Mouse (Mus musculus) intestine, embryonic 16.5 days (tissue): ENCODE measurements at regions not wholly inside any gene's neighbourhood (a gene's known extent, or its start where the extent isn't known, plus 50 kb on each side); places are given as distances from the start of the nearest gene placed in this dataset.
A peak's percentile ranks its signal among the peaks of the same experiment; 100 is the strongest.

Source experiments
- ATAC-seq: fragments of 200-750 bp; cut with Nextera tagmentation; 2 replicates; pipeline ENCODE4 v1.8.0; 2017; ENCODE audit warnings: moderate TSS enrichment, moderate library complexity
- H3K27ac ChIP-seq: fragments of 300-500 bp; sonication (generic); 2 replicates; pipeline ENCODE4 v1.5.1; 2014; ENCODE audit warnings: mild to moderate bottlenecking, low read length
- H3K27me3 ChIP-seq: fragments of 300-500 bp; sonication (generic); replicated peaks from 2 replicates; pipeline ENCODE4 v1.6.1; 2014; ENCODE audit warnings: low read length, control low read depth, mixed read lengths; ENCODE audit not compliant: control insufficient read depth, insufficient read depth
- H3K36me3 ChIP-seq: fragments of 300-500 bp; sonication (generic); 2 replicates; pipeline ENCODE4 v1.6.1; 2014; ENCODE audit warnings: low read length, control low read depth; ENCODE audit not compliant: control insufficient read depth, insufficient read depth
- H3K4me1 ChIP-seq: fragments of 300-500 bp; sonication (generic); 2 replicates; pipeline ENCODE4 v1.6.1; 2014; ENCODE audit warnings: low read length, control low read depth, mixed read lengths; ENCODE audit not compliant: control insufficient read depth, insufficient read depth
- H3K4me2 ChIP-seq: fragments of 300-500 bp; sonication (generic); 2 replicates; pipeline ENCODE4 v1.6.1; 2014; ENCODE audit warnings: low read depth, low read length, control low read depth
- H3K4me3 ChIP-seq: fragments of 300-500 bp; sonication (generic); 2 replicates; pipeline ENCODE4 v1.5.1; 2014; ENCODE audit warnings: mild to moderate bottlenecking, low read length
- H3K9ac ChIP-seq: fragments of 300-500 bp; sonication (generic); 2 replicates; pipeline ENCODE4 v1.6.1; 2014; ENCODE audit warnings: low read depth, low read length
- H3K9me3 ChIP-seq: fragments of 300-500 bp; sonication (generic); 2 replicates; pipeline ENCODE4 v1.6.1; 2016; ENCODE audit warnings: low read length, control low read depth; ENCODE audit not compliant: control insufficient read depth
- WGBS: fragments of 180-500 bp; shearing (Covaris S2); extraction: QIAGEN DNeasy Blood & Tissue Kit; methylation state at CpG from one replicate; pipeline ENCODE4 v1.1.7; 2014; 5-methylcytosine and 5-hydroxymethylcytosine counted together

DNA sequence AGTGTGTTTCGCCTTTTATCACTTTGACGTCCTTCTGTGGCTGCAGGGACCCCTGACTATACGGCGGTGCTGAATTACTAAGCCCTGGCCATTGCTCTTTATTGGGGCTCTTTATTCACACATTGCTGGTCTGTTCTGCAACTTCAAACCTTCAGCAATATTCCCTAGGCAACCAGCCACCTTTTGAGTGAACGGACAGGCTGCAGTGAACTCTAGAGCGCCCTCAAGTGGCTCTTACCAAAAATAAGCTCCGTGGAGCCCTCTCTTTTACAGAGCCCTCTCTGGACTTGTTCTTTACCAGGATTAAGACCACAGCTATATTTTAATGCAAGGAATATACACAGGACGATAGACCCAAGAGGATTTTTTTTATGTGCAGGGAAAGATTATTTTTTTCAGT, 191.8 kb upstream of the Tenm3 start:
- Histone ChIP-seq H3K4me2 (no peak overlapping the region), H3K4me3 (no peak overlapping the region), H3K27ac (no peak overlapping the region), H3K4me1 (no peaks in the 10 kb centered on the region), H3K36me3 (no peaks in the 10 kb centered on the region), H3K27me3 (no peaks in the 10 kb centered on the region), H3K9ac (no peak overlapping the region), H3K9me3 (no peaks in the 10 kb centered on the region)
- ATAC-seq = no peak
- WGBS = 40% methylated on average over 8 of the region's 8 CpGs

DNA sequence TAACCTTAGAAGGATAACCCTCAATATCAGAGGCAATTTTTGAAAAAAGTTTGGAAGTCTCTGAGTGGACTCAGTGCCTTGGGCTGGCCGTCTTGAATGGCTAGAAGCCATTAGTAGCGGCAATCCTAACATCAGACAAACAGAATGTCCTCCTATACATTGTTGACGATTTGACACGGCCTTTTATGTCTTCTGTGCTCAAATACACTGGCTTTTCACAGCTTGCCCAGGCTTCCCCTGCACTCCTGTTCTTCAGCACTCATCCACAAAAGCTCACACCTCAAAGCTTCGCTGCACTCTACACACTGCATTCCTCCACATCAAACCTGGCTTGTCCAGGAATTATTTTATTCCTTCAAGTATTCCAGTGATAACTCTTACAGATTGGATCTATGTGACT, 186.5 kb upstream of the Tenm3 start:
- H3K9ac ChIP-seq = no peak overlapping the region
- no peaks in the 10 kb centered on the region for H3K4me1 ChIP-seq
- no peaks in the 10 kb centered on the region for H3K9me3 ChIP-seq
- no peak overlapping the region for H3K4me2 ChIP-seq
- H3K27ac ChIP-seq = no peak overlapping the region
- 82% methylated on average over 5 of the region's 5 CpGs for WGBS
- no peak overlapping the region for H3K4me3 ChIP-seq
- no peaks in the 10 kb centered on the region for H3K36me3 ChIP-seq
- ATAC-seq = no peak
- no peaks in the 10 kb centered on the region for H3K27me3 ChIP-seq

DNA sequence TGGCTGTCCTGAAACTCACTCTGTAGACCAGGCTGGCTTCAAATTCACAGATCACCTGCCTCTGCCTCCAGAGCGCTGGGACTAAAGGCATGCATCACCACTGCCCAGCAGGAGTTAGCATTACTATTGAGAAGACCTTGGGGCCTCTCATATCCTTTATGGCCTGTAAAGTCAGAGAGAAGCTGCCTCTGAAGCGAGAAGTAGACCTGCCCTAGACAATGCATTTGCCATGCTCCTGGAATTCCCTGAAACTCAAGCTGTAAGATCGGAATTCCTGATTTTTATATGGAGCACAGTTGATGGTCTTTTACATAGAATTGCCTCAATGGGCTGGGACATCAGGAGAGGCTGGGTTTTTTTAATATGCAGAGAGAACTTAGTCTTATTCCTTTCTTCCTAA, 174.0 kb upstream of the Tenm3 start:
- WGBS = 80% methylated on average over 3 of the region's 3 CpGs
- no peaks in the 10 kb centered on the region for H3K36me3 ChIP-seq
- H3K9ac ChIP-seq = no peak overlapping the region
- no peak overlapping the region for H3K4me2 ChIP-seq
- H3K4me1 ChIP-seq = no peaks in the 10 kb centered on the region
- no peaks in the 10 kb centered on the region for H3K27me3 ChIP-seq
- no peaks in the 10 kb centered on the region for H3K9me3 ChIP-seq
- H3K4me3 ChIP-seq = no peak overlapping the region
- H3K27ac ChIP-seq = no peak overlapping the region
- ATAC-seq = no peak

DNA sequence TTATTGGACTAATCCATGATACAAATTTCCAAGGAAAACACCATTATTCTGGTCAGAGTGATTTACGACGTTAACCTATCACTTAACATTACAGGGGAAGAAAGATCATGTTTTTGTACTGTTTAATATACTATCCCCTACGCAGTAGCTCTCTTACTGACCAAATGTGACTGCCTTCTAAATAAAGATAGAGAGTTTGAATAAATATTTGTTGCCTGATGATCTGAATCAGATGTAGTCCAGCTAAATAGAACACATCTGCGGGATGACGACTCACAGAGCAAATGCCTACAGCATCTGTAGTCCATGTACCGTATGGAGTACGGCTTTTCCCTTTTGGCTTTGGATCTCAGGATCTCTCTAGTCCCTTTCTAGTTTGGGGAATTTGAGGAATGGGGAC, 171.9 kb upstream of the Tenm3 start:
- no peak overlapping the region for H3K27ac ChIP-seq
- ATAC-seq = peak; percentile 86
- H3K9me3 ChIP-seq = no peaks in the 10 kb centered on the region
- H3K36me3 ChIP-seq = no peaks in the 10 kb centered on the region
- no peak overlapping the region for H3K4me3 ChIP-seq
- H3K9ac ChIP-seq = no peak overlapping the region
- WGBS = 56% methylated on average over 7 of the region's 7 CpGs
- H3K27me3 ChIP-seq = no peaks in the 10 kb centered on the region
- H3K4me1 ChIP-seq = no peaks in the 10 kb centered on the region
- no peak overlapping the region for H3K4me2 ChIP-seq

DNA sequence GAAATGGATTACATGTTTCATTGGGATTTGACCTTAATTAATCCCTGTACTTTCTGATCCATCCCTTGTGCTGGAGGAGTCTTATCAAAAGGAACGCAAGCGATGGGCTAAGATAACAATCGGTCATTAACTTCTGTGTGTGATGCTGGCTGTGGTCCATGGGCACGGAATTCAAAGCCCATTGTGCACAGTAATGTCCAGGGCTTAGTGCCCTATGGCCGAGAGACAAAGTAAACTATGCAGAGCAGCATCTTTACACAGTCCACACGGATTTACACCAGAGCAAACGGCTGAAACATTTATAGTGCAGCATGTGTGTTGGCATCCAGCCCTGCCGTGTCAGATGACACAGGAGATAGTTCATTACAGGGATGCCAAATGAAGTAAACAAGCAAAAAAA, 171.4 kb upstream of the Tenm3 start:
- 42% methylated on average over 8 of the region's 8 CpGs for WGBS
- peak; percentile 77 for ATAC-seq

DNA sequence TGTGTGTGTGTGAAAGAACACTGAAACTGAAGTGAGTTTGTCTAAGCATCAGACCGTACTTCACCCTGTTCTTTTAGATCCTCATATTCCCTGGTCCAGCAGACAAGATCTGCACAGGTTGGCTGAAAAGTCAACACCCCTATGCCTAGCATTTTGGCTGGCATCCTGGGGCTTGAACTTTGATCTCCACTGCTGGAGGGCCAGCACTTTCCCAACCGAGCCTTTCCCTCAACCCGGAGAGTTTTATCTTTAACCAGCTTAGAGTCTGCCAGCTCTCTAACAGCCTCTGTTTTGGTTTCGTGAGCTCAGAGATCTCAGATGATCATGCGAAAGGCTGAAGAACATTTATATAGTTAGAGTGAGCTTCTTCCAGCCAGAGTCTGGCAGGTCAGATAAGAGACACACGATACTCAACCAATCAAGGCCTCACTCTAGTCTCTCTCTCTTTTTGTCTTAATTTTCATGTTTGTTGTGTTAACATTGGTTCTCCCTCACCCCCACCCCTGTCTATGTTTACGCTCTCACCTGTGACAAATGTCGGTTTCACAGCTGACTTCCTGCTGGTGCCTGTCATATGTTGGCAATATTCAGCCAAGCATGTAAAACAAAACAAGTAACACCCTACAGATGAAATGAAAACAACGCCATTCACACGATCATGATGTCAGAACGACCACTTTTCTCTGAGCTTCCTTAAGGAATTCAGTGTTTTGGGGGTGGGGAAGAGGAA, 162.7 kb upstream of the Tenm3 start:
- H3K4me3 ChIP-seq = no peak overlapping the region
- H3K36me3 ChIP-seq = no peaks in the 10 kb centered on the region
- no peaks in the 10 kb centered on the region for H3K27me3 ChIP-seq
- WGBS = 66% methylated on average over 11 of the region's 11 CpGs
- no peak overlapping the region for H3K4me2 ChIP-seq
- H3K27ac ChIP-seq = no peak overlapping the region
- no peaks in the 10 kb centered on the region for H3K4me1 ChIP-seq
- H3K9ac ChIP-seq = no peak overlapping the region
- no peaks in the 10 kb centered on the region for H3K9me3 ChIP-seq
- ATAC-seq = no peak

More for the DNA sequence above, 171.4 kb upstream of the Tenm3 start:
- Histone ChIP-seq H3K4me2 (no peak overlapping the region), H3K9me3 (no peaks in the 10 kb centered on the region), H3K36me3 (no peaks in the 10 kb centered on the region), H3K27ac (no peak overlapping the region; the same call in 1 of the 2 replicates), H3K4me3 (no peak overlapping the region), H3K9ac (no peak overlapping the region), H3K27me3 (no peaks in the 10 kb centered on the region), H3K4me1 (no peaks in the 10 kb centered on the region)

DNA sequence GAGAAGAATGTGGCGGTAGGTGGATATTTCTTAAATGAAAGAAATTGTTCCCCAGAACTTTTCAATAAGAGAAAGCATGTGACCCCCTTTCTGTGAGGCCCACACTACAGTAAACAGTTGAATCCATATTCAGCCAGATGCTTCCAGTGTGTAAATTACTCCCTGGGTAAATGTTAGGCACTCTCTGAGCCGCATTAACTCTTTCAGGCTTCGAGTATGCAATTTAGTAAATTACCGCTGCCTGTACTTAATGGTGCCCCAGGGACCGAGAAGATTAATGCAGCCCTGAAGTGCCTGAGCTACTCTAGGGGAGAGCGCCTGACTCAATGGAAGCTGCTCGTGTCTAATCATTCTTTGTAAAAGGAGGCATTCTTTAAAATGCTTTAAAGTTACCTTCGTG, 137.9 kb upstream of the Tenm3 start:
- no peak overlapping the region for H3K4me2 ChIP-seq
- no peak for ATAC-seq
- WGBS = 56% methylated on average over 8 of the region's 8 CpGs

DNA sequence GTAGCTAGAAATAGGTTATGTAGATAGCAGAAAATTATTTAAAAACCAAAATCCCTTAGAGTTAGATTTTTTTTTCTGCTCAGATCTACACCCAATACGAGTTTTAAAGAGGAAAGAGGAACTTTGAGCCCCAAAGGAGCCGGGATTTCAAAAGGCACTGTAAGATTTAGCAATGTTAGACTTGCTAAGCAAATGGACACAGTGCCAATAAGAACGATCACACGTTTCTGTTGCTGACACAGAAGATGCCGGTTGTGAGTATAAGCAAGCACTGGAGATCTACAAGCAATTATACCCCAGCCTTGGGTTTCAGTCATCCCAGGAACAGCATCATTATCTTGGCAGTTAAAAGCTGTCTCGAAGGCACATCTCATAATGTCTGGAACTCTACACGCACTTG, 137.0 kb upstream of the Tenm3 start:
- ATAC-seq = no peak
- no peak overlapping the region for H3K4me2 ChIP-seq
- WGBS = 84% methylated on average over 7 of the region's 7 CpGs

More for the DNA sequence above, 137.9 kb upstream of the Tenm3 start:
- H3K9me3 ChIP-seq = no peaks in the 10 kb centered on the region
- H3K4me1 ChIP-seq = no peaks in the 10 kb centered on the region
- no peak overlapping the region for H3K9ac ChIP-seq
- no peaks in the 10 kb centered on the region for H3K36me3 ChIP-seq
- H3K27me3 ChIP-seq = no peaks in the 10 kb centered on the region
- no peak overlapping the region for H3K27ac ChIP-seq
- no peak overlapping the region for H3K4me3 ChIP-seq

DNA sequence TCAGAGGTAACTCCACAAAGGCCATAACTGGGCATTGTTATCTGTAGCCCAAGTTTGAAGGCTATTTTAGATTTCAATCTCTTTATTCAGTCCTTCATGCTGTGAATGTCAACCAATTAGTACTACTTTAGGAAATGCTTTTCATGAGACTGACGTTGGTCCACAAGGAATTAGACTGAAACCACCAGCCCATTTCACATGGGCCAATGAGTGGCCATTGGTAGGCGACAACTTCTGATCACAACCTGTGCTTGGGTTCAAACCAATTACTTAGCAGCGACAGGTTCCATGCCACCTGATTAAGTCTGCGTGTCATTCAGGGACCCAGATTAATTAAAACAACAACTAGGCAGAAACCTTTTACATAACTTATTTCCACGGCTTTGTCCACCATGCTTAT, 126.9 kb upstream of the Tenm3 start:
- no peak overlapping the region for H3K4me2 ChIP-seq
- WGBS = 83% methylated on average over 5 of the region's 5 CpGs
- H3K4me3 ChIP-seq = no peak overlapping the region
- H3K4me1 ChIP-seq = no peaks in the 10 kb centered on the region
- H3K9me3 ChIP-seq = no peaks in the 10 kb centered on the region
- no peaks in the 10 kb centered on the region for H3K27me3 ChIP-seq
- no peak overlapping the region for H3K27ac ChIP-seq
- ATAC-seq = no peak
- H3K36me3 ChIP-seq = no peaks in the 10 kb centered on the region
- no peak overlapping the region for H3K9ac ChIP-seq

More for the DNA sequence above, 137.0 kb upstream of the Tenm3 start:
- H3K9ac ChIP-seq = no peak overlapping the region
- H3K4me1 ChIP-seq = no peaks in the 10 kb centered on the region
- no peaks in the 10 kb centered on the region for H3K36me3 ChIP-seq
- no peaks in the 10 kb centered on the region for H3K9me3 ChIP-seq
- no peak overlapping the region for H3K4me3 ChIP-seq
- H3K27ac ChIP-seq = no peak overlapping the region
- H3K27me3 ChIP-seq = no peaks in the 10 kb centered on the region

DNA sequence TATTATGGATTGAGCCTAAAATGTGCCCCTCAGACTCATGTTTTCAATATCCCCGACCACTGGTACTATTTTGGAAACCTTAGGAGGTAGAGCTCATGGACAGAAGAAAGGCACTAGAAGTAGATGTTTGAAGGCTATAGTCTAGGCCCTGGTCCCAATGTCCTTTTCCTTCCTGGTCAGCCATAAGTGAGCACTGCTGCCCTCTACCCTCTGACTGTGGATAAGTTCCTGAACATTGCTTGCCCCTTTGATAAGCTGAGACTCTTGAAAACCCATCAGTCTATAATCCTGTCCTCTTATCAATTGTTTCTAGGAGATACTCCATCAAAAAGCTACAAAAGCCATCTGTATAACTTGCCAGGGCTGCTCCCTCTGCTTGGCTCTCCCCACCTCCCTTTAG, 121.2 kb upstream of the Tenm3 start:
- WGBS = 89% methylated on average over 1 of the region's 1 CpGs
- Histone ChIP-seq H3K27me3 (no peaks in the 10 kb centered on the region), H3K9ac (no peak overlapping the region), H3K9me3 (no peaks in the 10 kb centered on the region), H3K4me1 (no peaks in the 10 kb centered on the region), H3K36me3 (no peaks in the 10 kb centered on the region), H3K4me3 (no peak overlapping the region), H3K27ac (no peak overlapping the region), H3K4me2 (no peak overlapping the region)
- no peak for ATAC-seq
